Mouse (Mus musculus) myocyte (in vitro differentiated cells): ENCODE measurements around the gene Cryl1.

Experiments
- CEBPB ChIP-seq: IDR thresholded peaks from 2 replicates; pipeline ENCODE4 v1.6.1; 2011; ENCODE audit warnings: mild to moderate bottlenecking, moderate library complexity; ENCODE audit not compliant: poor library complexity, insufficient read depth, severe bottlenecking
- E2F4 ChIP-seq: IDR thresholded peaks from one replicate; pipeline ENCODE4 v1.6.1; 2011; ENCODE audit warnings: mild to moderate bottlenecking, control low read depth, moderate library complexity; ENCODE audit not compliant: insufficient read depth
- MAX ChIP-seq: IDR thresholded peaks from one replicate; pipeline ENCODE4 v1.6.1; 2011; ENCODE audit warnings: low read depth, mild to moderate bottlenecking, control low read depth
- MYOD1 ChIP-seq, 3 experiments: IDR thresholded peaks; one replicate each; pipeline ENCODE4 v1.6.1; 2011; ENCODE audit warnings: control low read depth in 2 of 3, low read depth in 2 of 3, mild to moderate bottlenecking in 2 of 3, moderate library complexity in 1 of 3; ENCODE audit not compliant: insufficient read length in 2 of 3, control insufficient read depth in 1 of 3
- MYOG ChIP-seq, 3 experiments: IDR thresholded peaks; one replicate each; pipeline ENCODE4 v1.6.1; 2011; ENCODE audit warnings: control low read depth in 2 of 3, low read depth in 2 of 3, mild to moderate bottlenecking in 2 of 3; ENCODE audit not compliant: insufficient read length in 2 of 3, control insufficient read depth in 1 of 3, insufficient read depth in 1 of 3
- POLR2A ChIP-seq: IDR thresholded peaks from one replicate; pipeline ENCODE4 v1.6.1; 2011; ENCODE audit warnings: low read depth, mild to moderate bottlenecking, control low read depth, moderate library complexity; ENCODE audit not compliant: insufficient read length
- POLR2AphosphoS2 ChIP-seq: IDR thresholded peaks from one replicate; pipeline ENCODE4 v1.6.1; 2011; ENCODE audit warnings: low read depth, control low read depth; ENCODE audit not compliant: insufficient read length
- REST ChIP-seq: IDR thresholded peaks from one replicate; pipeline ENCODE4 v1.6.1; 2011; ENCODE audit warnings: mild to moderate bottlenecking, control low read depth, moderate library complexity; ENCODE audit not compliant: insufficient read depth, insufficient read length
- SRF ChIP-seq: IDR thresholded peaks from one replicate; pipeline ENCODE4 v1.6.1; 2011; ENCODE audit warnings: low read depth; ENCODE audit not compliant: control insufficient read depth, insufficient read length
- TCF3 ChIP-seq: IDR thresholded peaks from one replicate; pipeline ENCODE4 v1.6.1; 2011; ENCODE audit warnings: low read depth, control low read depth; ENCODE audit not compliant: insufficient read length
- USF1 ChIP-seq: IDR thresholded peaks from one replicate; pipeline ENCODE4 v1.6.1; 2011; ENCODE audit warnings: low read depth, mild to moderate bottlenecking, control low read depth, moderate library complexity

GRCm38 (mm10) chr14:57331097-57331496 lies 67.2 kb downstream of the Cryl1 start:
- TF ChIP-seq MAX (no peak), MYOD1 (IDR thresholded peaks at IDR 0.05; ENCODE audit: control insufficient read depth in 1 of 3, insufficient read length in 2 of 3, low read depth in 2 of 3) (peak; percentile 88 to 99 (median 98)), POLR2A (no peak), MYOG (IDR thresholded peaks at IDR 0.05; ENCODE audit: control insufficient read depth in 1 of 3, insufficient read depth in 1 of 3, insufficient read length in 2 of 3, low read depth in 2 of 3) (peak in 1 of 3 experiments; percentile 34), E2F4 (no peak), REST (no peak), USF1 (no peak), POLR2AphosphoS2 (no peak), SRF (no peak), CEBPB (no peak), TCF3 (peak; percentile 3)
